ENCODE assay signal across 8 mouse cellular contexts in the genomic region with DNA sequence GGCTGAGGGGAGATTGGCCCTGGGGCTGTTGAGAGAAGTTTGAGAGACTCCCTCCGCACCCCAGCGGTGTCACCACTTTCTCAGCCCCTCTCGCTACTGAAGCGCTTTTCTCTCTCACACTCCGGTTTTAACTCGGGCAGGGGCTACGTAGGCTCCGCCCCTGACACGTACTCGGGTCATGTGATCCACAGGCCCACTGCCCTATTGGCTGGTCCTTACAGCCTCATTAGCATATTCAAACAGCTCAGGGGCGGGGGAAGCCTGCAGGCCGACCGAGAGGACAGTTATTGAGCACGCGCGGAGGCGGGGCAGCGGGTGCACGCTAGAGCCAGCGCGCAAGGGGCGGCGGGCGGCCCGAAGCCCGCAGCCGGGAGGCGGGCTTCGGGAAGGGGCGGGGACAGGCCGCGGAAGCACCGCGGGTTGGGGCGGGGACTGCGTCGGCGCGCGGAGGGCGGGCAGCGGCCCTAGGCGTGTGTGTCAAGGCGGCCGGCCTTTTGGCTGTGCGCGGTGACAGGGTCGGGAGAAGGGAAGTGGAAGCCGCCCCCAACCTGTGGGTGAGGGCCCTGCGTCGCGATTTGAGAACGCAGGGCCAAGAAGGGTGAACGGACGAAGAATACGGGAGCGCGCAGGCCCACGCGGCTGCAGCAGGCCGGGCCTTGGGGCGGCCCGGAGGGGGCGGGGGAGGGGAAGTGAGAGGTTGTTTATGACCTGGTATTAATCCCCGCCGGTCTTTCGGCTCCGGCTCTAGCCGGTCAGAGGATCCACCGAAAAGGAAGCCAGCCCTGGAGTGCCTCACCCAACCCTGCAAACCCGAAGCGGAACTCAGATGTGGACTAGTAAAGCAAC. TPM values are rescaled to one million over a fixed set of nuclear protein-coding genes. Genes with fewer than 3 reads are reported as not detected.
DNase-seq lines count a peak whose midpoint lies in the region; ATAC-seq lines count a peak whose summit lies in the region.

A gene (minus strand): TSS at position 134 of the 846 bp plus-strand sequence.

- peaks cover 9% of the 10 kb centered on the region for H3K36me3 ChIP-seq in hindbrain, embryonic 14.5 days (replicated peaks; ENCODE audit: control insufficient read depth, insufficient read depth)

- H3K9me3 ChIP-seq in hindbrain, embryonic 14.5 days (ENCODE audit: control insufficient read depth, low read length), result no peaks in the 10 kb centered on the region

- whole genome bisulfite sequencing in hindbrain, embryonic 14.5 days, result under 1% methylated on average over 65 of the region's 72 CpGs

- DNase-seq in R1 (ENCODE audit: low read depth, low spot score), result peak; percentile 99
- peak; percentile 96 to 98 for DNase-seq in cerebellum, postnatal 25 days
- DNase-seq in frontal cortex, postnatal 25 days (ENCODE audit: low spot score in 2 of 2), result peak; percentile 93 to 96
- peak; percentile 97 for DNase-seq in hindbrain, embryonic 14.5 days (ENCODE audit: low spot score)
- DNase-seq in layer of hippocampus, postnatal 36 days, result peak; percentile 98
- DNase-seq in lung, postnatal 36 days, result peak; percentile 100
- DNase-seq in retina, postnatal 1 day, result peak; percentile 100
- peak; percentile 93 to 98 for DNase-seq in urinary bladder, adult 18-20 months (ENCODE audit: low spot score in 2 of 2)

- H3K9ac ChIP-seq in hindbrain, embryonic 14.5 days, result peak within 1 kb of the TSS; percentile 98

- peak; percentile 97 for ATAC-seq in hindbrain, embryonic 14.5 days (ENCODE audit: low FRiP score)

- H3K4me2 ChIP-seq in hindbrain, embryonic 14.5 days (replicated peaks), result peak within 1 kb of the TSS; percentile 88

- no peaks in the 10 kb centered on the region for H3K27me3 ChIP-seq in hindbrain, embryonic 14.5 days (ENCODE audit: control insufficient read depth, insufficient read depth, low read length)

- peaks cover 21% of the 10 kb centered on the region for H3K4me1 ChIP-seq in hindbrain, embryonic 14.5 days (replicated peaks; ENCODE audit: control insufficient read depth, insufficient read depth, low read length)

- H3K27ac ChIP-seq in hindbrain, embryonic 14.5 days, result peak within 1 kb of the TSS; percentile 99

- peak within 1 kb of the TSS; percentile 97 for H3K4me3 ChIP-seq in hindbrain, embryonic 14.5 days (replicated peaks; ENCODE audit: low read length)

RNA-seq across cellular contexts. Expression of the gene that starts here (rescaled TPM):
- 21.8 and 24.7 TPM in 2 replicates for polyA plus RNA-seq in hindbrain, embryonic 14.5 days (2014; fragmentation: Nextera tagmentation; extraction: Ambion mirVana)
- total RNA-seq in layer of hippocampus, postnatal 36 days (2021), result 10 to 100 TPM; 45.9 to 53.7 TPM

Comparison
In these comparisons a context has a peak if more than half of its experiments do, and no peak if none do; other contexts are left out.
1. Peak in every context shown above with its lines: DNase-seq, ATAC-seq, H3K4me3 ChIP-seq and H3K27ac ChIP-seq.